Mouse (Mus musculus): Measurements from ENCODE around the gene Ptprcap. TPM values are rescaled to one million over a fixed set of nuclear protein-coding genes. Genes with fewer than 3 reads are reported as not detected.

Gene Ptprcap
- polyA plus RNA-seq, 1 experiment from 2014 or later, result 0.74 TPM

DNA sequence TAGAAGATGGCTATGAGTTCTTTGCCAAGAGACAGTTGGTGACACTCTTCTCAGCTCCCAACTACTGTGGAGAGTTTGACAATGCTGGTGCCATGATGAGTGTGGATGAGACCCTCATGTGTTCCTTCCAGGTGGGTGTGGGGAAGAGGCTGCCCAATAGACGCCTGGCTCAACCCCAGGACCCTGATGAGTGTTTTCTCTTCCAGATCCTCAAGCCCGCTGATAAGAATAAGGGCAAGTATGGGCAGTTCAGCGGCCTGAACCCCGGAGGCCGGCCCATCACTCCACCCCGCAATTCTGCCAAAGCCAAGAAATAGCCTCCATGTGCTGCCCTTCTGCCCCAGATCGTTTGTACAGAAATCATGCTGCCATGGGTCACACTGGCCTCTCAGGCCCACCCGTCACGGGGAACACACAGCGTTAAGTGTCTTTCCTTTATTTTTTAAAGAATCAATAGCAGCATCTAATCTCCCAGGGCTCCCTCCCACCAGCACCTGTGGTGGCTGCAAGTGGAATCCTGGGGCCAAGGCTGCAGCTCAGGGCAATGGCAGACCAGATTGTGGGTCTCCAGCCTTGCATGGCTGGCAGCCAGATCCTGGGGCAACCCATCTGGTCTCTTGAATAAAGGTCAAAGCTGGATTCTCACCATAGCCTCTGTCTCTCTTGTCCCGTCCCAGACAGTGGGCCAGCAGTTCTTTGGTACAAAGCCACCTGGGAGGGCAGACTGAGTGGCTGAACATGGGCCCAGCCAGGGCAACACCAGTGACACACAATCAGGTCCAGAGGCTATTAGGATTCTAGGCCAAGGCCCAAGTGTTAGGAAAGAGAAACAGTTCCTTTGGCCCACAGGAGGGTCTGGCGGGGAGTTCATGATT, 41.6 kb downstream of the Ptprcap start:
- WGBS, result 85% methylated on average over 12 of the region's 12 CpGs
- no peak overlapping the region for H3K9ac ChIP-seq
- H3K9me3 ChIP-seq, result no peaks in the 10 kb centered on the region
- peaks cover 30% of the 10 kb centered on the region for H3K4me1 ChIP-seq
- no peak overlapping the region for H3K4me2 ChIP-seq
- peaks cover 60% of the 10 kb centered on the region for H3K36me3 ChIP-seq (replicated peaks)
- H3K27ac ChIP-seq, result no peak overlapping the region; the same call in 1 of the 2 replicates
- ATAC-seq (ENCODE audit: low FRiP score), result no peak
- no peak overlapping the region for H3K4me3 ChIP-seq (replicated peaks)
- no peaks in the 10 kb centered on the region for H3K27me3 ChIP-seq

DNA sequence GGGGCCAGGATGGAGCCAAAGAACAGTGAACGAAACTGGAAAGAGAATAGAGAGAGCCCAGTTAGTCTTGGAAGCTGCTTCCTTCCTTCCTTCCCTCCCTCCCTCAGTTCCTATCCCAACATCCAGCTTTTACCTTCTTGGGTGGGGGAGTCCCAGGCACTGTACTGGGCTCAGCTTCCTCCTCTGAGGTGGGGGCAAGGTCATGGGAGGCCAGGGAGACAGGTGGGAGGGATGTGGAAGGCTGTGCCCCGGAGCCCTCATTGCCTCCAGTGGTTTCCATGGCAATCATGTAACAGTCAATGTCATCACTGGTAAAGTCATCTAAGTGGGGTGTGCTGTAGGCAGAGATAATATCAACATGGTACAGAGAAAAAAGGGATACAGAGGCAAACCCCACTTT, 42.6 kb downstream of the Ptprcap start:
- H3K27me3 ChIP-seq, result no peaks in the 10 kb centered on the region
- no peak overlapping the region for H3K9ac ChIP-seq
- no peak overlapping the region for H3K4me3 ChIP-seq (replicated peaks)
- peaks cover 41% of the 10 kb centered on the region for H3K4me1 ChIP-seq
- 86% methylated on average over 2 of the region's 2 CpGs for WGBS
- no peaks in the 10 kb centered on the region for H3K9me3 ChIP-seq
- H3K27ac ChIP-seq, result 0 out of 2 replicates have a peak overlapping the region, but pooled peaks have one; percentile 42
- ATAC-seq (ENCODE audit: low FRiP score), result no peak
- H3K4me2 ChIP-seq, result no peak overlapping the region
- H3K36me3 ChIP-seq (replicated peaks), result peaks cover 64% of the 10 kb centered on the region

DNA sequence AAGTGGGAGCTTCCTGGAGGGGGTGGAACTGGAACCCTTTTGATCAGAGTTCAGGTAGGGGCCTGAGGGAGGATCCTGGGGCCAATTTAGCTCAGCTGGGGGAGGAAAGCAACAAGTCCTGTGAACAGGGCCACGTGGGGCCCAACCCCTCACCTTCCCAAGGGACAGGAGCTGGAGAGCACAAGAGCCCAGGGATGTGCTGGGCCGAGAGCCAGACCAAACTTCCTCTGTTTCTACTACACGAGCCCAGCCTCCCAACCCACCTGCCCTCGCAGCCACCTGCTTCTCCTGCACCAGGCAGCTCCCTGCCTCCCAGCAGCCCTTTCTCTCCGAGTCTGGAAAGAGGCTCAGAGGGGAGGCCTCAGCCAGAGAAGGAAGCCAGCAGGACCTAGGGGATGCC, 43.1 kb downstream of the Ptprcap start:
- H3K36me3 ChIP-seq (replicated peaks), result peaks cover 64% of the 10 kb centered on the region
- ATAC-seq (ENCODE audit: low FRiP score), result no peak
- no peak overlapping the region for H3K9ac ChIP-seq

DNA sequence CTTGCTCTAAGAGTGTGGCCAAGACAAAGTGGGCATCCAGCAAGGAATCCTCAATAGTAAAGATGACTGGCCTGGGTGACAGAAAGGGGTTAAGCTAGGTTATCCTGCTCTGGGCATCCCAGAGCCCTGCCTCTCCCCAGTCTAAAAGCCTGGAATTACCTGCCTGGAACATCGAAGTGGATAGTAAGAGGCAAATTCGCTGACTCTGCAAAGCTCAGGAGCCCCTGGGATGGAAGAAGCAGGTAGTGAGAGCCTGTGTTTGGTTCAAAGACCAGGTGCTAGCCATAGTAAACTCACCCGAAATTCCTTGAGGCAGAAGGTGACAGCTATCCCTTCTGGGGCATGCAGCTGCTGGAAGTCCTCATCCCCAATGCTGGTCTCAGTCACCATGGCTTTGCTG, 43.8 kb downstream of the Ptprcap start:
- Histone ChIP-seq H3K4me3 (replicated peaks) (no peak overlapping the region), H3K9ac (no peak overlapping the region), H3K27ac (no peak overlapping the region), H3K36me3 (replicated peaks) (peaks cover 64% of the 10 kb centered on the region), H3K4me1 (peaks cover 41% of the 10 kb centered on the region), H3K9me3 (no peaks in the 10 kb centered on the region), H3K27me3 (no peaks in the 10 kb centered on the region), H3K4me2 (no peak overlapping the region)
- 69% methylated on average over 3 of the region's 3 CpGs for WGBS
- no peak for ATAC-seq (ENCODE audit: low FRiP score)

More for the DNA sequence above, 43.1 kb downstream of the Ptprcap start:
- peak overlapping the region; percentile 48; the same call in 1 of the 2 replicates for H3K27ac ChIP-seq
- 71% methylated on average over 5 of the region's 5 CpGs for WGBS
- no peaks in the 10 kb centered on the region for H3K9me3 ChIP-seq
- no peak overlapping the region for H3K4me3 ChIP-seq (replicated peaks)
- no peaks in the 10 kb centered on the region for H3K27me3 ChIP-seq
- peak overlapping the region; percentile 13; the same call in 1 of the 2 replicates for H3K4me2 ChIP-seq
- H3K4me1 ChIP-seq, result peaks cover 39% of the 10 kb centered on the region

DNA sequence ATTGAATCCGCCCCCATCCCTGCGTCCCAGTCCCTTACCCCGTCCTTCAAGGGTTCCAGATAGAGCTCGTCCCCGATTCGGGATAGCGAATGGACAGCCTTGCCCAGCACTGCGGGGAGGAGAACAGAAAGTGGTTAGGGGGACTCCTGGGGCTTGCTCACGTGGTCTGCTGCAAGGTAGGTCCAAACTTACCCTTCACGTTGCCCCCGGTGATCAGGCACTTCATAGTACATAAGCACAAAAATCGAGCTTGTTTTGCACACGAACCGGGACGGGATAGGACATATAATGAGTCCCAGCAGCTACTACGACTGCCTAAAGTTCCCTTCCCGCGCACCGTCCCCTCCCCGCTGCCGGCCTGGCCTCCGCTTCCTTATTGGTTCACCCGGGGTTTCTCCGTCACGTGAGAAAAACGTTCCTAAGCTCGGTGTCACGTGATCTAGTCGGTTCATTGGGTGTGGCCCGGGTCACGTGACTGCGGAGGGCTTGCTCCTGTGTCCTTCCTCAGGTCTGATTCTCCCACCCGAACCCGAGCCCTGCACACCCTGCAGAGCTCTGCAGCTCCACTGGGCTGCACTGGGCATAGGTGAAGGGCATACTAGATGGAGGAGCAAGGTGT, 48.0 kb downstream of the Ptprcap start, which contains the start of gene Rad9a:
Rad9a (minus strand) TSS at position 372 of the 619 bp plus-strand sequence.
- H3K4me1 ChIP-seq, result peaks cover 20% of the 10 kb centered on the region

DNA sequence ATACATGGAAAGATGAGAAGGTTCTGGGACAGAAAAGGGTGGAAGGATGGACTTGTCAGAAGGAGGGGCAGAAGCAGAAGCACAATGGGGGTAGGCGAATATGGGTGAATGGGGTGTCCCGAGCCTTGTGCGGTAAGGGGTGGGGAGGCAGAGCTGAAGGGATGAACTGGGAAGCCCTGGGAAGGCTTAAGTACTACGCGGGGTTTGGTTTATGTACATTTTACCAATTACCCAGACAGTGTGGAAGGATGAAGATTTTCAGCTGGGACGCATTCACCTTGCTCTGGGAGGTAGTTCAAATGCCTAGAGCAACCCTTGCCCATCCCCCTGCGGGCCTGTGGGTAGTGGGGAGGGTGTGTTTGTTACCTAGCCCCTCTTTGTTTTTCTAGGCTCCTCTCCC, 48.7 kb downstream of the Ptprcap start:
- peaks cover 20% of the 10 kb centered on the region for H3K4me1 ChIP-seq
- 29% methylated on average over 7 of the region's 7 CpGs for WGBS
- H3K36me3 ChIP-seq (replicated peaks), result peaks cover 22% of the 10 kb centered on the region
- H3K27me3 ChIP-seq, result peaks cover 34% of the 10 kb centered on the region
- peak overlapping the region; percentile 71 for H3K9ac ChIP-seq
- H3K9me3 ChIP-seq, result no peaks in the 10 kb centered on the region
- H3K4me3 ChIP-seq (replicated peaks), result peak overlapping the region; percentile 70
- ATAC-seq (ENCODE audit: low FRiP score), result peak; percentile 20
- peak overlapping the region; percentile 88 for H3K4me2 ChIP-seq
- H3K27ac ChIP-seq, result no peak overlapping the region

More for the DNA sequence above, 48.0 kb downstream of the Ptprcap start, which contains the start of gene Rad9a:
- ATAC-seq (ENCODE audit: low FRiP score), result peak; percentile 85
- H3K36me3 ChIP-seq (replicated peaks), result peaks cover 30% of the 10 kb centered on the region
- no peaks in the 10 kb centered on the region for H3K9me3 ChIP-seq
- peak within 1 kb of the TSS; percentile 84 for H3K9ac ChIP-seq
- H3K4me2 ChIP-seq, result peak within 1 kb of the TSS; percentile 88
- WGBS, result under 1% methylated on average over 34 of the region's 34 CpGs
- H3K27me3 ChIP-seq, result peaks cover 31% of the 10 kb centered on the region
- peak within 1 kb of the TSS; percentile 56; the same call in 1 of the 2 replicates for H3K27ac ChIP-seq
- H3K4me3 ChIP-seq (replicated peaks), result peak within 1 kb of the TSS; percentile 70

DNA sequence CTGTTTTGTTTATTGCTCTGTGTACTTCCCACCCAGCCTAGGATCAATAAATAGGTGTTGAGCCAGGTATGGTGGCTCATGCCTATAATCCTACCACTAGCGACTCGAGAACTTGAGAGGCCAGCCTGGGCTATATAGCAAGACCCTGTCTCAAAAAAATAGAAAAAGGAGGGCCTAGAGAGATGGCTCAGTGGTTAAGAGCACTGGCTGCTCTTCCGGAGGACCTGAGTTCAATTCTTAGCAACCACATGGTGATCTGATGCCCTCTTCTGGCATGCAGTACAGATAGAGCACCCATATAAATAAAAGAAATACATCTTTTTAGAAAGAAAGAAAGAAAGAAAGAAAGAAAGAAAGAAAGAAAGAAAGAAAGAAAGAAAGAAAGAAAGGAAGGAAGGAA, 49.7 kb downstream of the Ptprcap start:
- Histone ChIP-seq H3K36me3 (replicated peaks) (peaks cover 15% of the 10 kb centered on the region), H3K4me1 (peaks cover 20% of the 10 kb centered on the region), H3K4me3 (replicated peaks) (no peak overlapping the region), H3K4me2 (no peak overlapping the region), H3K9me3 (no peaks in the 10 kb centered on the region), H3K9ac (no peak overlapping the region), H3K27ac (no peak overlapping the region), H3K27me3 (peaks cover 34% of the 10 kb centered on the region)
- ATAC-seq (ENCODE audit: low FRiP score), result no peak
- WGBS, result 70% methylated on average over 3 of the region's 3 CpGs

DNA sequence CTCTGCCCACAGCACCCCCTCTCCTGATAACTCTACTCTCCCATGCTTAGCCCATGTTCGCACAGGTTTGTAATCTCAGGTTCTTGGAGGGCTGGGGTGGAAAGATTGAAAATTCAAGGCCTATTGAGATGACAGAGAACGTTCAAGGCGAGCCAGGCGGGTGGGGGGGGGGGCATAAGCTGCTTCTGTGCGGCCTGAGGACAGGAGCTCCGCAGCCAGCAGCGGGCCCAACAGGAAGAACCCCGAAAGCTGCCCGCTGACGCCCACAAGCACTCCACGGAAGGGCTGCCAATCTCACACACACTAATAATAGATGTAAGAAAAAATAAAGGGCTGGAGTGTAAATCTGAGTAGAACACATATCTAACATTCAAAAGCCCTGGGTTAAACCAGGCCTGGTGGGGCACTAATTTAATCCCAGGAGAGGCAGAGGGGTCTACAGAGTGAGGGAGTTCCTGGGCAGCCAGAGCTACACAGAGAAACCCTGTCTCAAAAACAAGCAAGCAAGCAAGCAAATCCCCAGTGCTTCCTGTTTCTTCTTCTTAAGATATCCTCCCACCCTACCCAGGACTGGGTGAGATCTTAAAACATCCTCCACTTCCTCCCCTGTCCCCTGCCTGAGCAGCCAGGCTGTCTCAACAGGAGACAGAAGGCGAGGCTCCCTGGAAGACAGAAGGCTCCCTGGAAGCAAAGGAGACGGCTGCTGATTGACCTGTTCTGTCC, 50.4 kb downstream of the Ptprcap start:
- ATAC-seq (ENCODE audit: low FRiP score), result no peak
- no peaks in the 10 kb centered on the region for H3K9me3 ChIP-seq
- H3K9ac ChIP-seq, result no peak overlapping the region
- H3K27ac ChIP-seq, result no peak overlapping the region
- H3K27me3 ChIP-seq, result peaks cover 37% of the 10 kb centered on the region
- 64% methylated on average over 13 of the region's 13 CpGs for WGBS
- H3K36me3 ChIP-seq (replicated peaks), result peaks cover 15% of the 10 kb centered on the region
- peaks cover 20% of the 10 kb centered on the region for H3K4me1 ChIP-seq
- H3K4me3 ChIP-seq (replicated peaks), result no peak overlapping the region
- no peak overlapping the region for H3K4me2 ChIP-seq

DNA sequence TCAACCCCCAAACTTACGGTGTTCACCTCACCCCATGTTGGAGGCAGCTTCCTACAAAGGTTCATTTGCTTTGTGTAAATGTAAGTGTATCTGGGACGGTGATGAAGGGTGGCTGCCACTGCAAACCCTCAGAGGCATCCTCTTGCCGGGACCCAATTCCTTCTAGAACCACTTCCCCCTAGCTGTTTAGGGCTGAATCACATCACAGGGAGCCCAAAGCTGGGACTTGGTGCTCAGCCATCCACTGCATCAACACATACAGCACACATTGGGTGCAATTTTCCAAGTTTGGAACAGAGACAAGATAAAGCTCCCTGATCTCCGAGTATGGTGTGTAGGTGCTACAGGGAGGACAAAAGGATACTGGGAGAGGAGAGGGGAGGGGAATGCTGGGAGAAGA, 51.5 kb downstream of the Ptprcap start:
- no peak overlapping the region for H3K4me3 ChIP-seq (replicated peaks)
- 54% methylated on average over 4 of the region's 4 CpGs for WGBS
- H3K27me3 ChIP-seq, result peaks cover 37% of the 10 kb centered on the region
- H3K4me1 ChIP-seq, result peaks cover 20% of the 10 kb centered on the region
- H3K4me2 ChIP-seq, result no peak overlapping the region
- H3K27ac ChIP-seq, result no peak overlapping the region
- no peaks in the 10 kb centered on the region for H3K9me3 ChIP-seq
- H3K36me3 ChIP-seq (replicated peaks), result peaks cover 5% of the 10 kb centered on the region; the same call in 1 of the 2 replicates
- ATAC-seq (ENCODE audit: low FRiP score), result no peak
- no peak overlapping the region for H3K9ac ChIP-seq

Other genes starting within 250 kb of the Ptprcap start
- 10.3 and 12.4 TPM in 2 replicates for gene Tcirg1, start 246.5 kb upstream of the Ptprcap start, polyA plus RNA-seq (2016; fragmentation: Nextera tagmentation; extraction: Ambion mirVana)
- gene Ndufs8, start 240.8 kb upstream of the Ptprcap start, polyA plus RNA-seq (2016; fragmentation: Nextera tagmentation; extraction: Ambion mirVana), result 166 and 168 TPM in 2 replicates
- gene Aldh3b1, start 223.8 kb upstream of the Ptprcap start, polyA plus RNA-seq (2016; fragmentation: Nextera tagmentation; extraction: Ambion mirVana), result 0.64 and 0.69 TPM in 2 replicates
- gene Unc93b1, start 218.4 kb upstream of the Ptprcap start, polyA plus RNA-seq (2016; fragmentation: Nextera tagmentation; extraction: Ambion mirVana), result 4.8 TPM in 2 replicates
- not detected in 2 replicates for gene Aldh3b3, start 195.0 kb upstream of the Ptprcap start, polyA plus RNA-seq (2016; fragmentation: Nextera tagmentation; extraction: Ambion mirVana)
- gene Aldh3b2, start 181.3 kb upstream of the Ptprcap start, polyA plus RNA-seq (2016; fragmentation: Nextera tagmentation; extraction: Ambion mirVana), result 0.26 and 0.70 TPM in 2 replicates
- 0.58 and 1.4 TPM in 2 replicates for gene Acy3, start 167.0 kb upstream of the Ptprcap start, polyA plus RNA-seq (2016; fragmentation: Nextera tagmentation; extraction: Ambion mirVana)
- not detected in 2 replicates for gene Tbx10, start 160.9 kb upstream of the Ptprcap start, polyA plus RNA-seq (2016; fragmentation: Nextera tagmentation; extraction: Ambion mirVana)
- gene Nudt8, start 153.0 kb upstream of the Ptprcap start, polyA plus RNA-seq (2016; fragmentation: Nextera tagmentation; extraction: Ambion mirVana), result 19.3 and 20.8 TPM in 2 replicates
- 4.1 and 4.3 TPM in 2 replicates for gene Gm49405, start 153.0 kb upstream of the Ptprcap start, polyA plus RNA-seq (2016; fragmentation: Nextera tagmentation; extraction: Ambion mirVana)
- 6.3 TPM in 2 replicates for gene Doc2g, start 150.3 kb upstream of the Ptprcap start, polyA plus RNA-seq (2016; fragmentation: Nextera tagmentation; extraction: Ambion mirVana)
- 186 and 204 TPM in 2 replicates for gene Ndufv1, start 140.8 kb upstream of the Ptprcap start, polyA plus RNA-seq (2016; fragmentation: Nextera tagmentation; extraction: Ambion mirVana)
- 321 and 346 TPM in 2 replicates for gene Gstp1, start 115.6 kb upstream of the Ptprcap start, polyA plus RNA-seq (2016; fragmentation: Nextera tagmentation; extraction: Ambion mirVana)
- gene Gstp2, start 107.6 kb upstream of the Ptprcap start, polyA plus RNA-seq (2016; fragmentation: Nextera tagmentation; extraction: Ambion mirVana), result 1.6 and 5.5 TPM in 2 replicates
- not detected in 2 replicates for gene Gstp3, start 94.0 kb upstream of the Ptprcap start, polyA plus RNA-seq (2016; fragmentation: Nextera tagmentation; extraction: Ambion mirVana)
- gene Cabp2, start 72.0 kb upstream of the Ptprcap start, polyA plus RNA-seq (2016; fragmentation: Nextera tagmentation; extraction: Ambion mirVana), result not detected in 2 replicates
- 70.4 and 73.9 TPM in 2 replicates for gene Cdk2ap2, start 56.4 kb upstream of the Ptprcap start, polyA plus RNA-seq (2016; fragmentation: Nextera tagmentation; extraction: Ambion mirVana)
- 21.5 and 22.9 TPM in 2 replicates for gene Pitpnm1, start 53.6 kb upstream of the Ptprcap start, polyA plus RNA-seq (2016; fragmentation: Nextera tagmentation; extraction: Ambion mirVana)
- 56.4 and 60.7 TPM in 2 replicates for gene Aip, start 27.7 kb upstream of the Ptprcap start, polyA plus RNA-seq (2016; fragmentation: Nextera tagmentation; extraction: Ambion mirVana)
- gene Gpr152, start 13.8 kb upstream of the Ptprcap start, polyA plus RNA-seq (2016; fragmentation: Nextera tagmentation; extraction: Ambion mirVana), result not detected in 2 replicates
- gene Cabp4, start 9.6 kb upstream of the Ptprcap start, polyA plus RNA-seq (2016; fragmentation: Nextera tagmentation; extraction: Ambion mirVana), result 0.09 TPM in 2 replicates
- 125 and 135 TPM in 2 replicates for gene Coro1b, start 5.0 kb upstream of the Ptprcap start, polyA plus RNA-seq (2016; fragmentation: Nextera tagmentation; extraction: Ambion mirVana)
- gene Rps6kb2, start 9.8 kb downstream of the Ptprcap start, polyA plus RNA-seq (2016; fragmentation: Nextera tagmentation; extraction: Ambion mirVana), result 59.5 and 62.5 TPM in 2 replicates
- 3.2 TPM in 2 replicates for gene Carns1, start 21.9 kb downstream of the Ptprcap start, polyA plus RNA-seq (2016; fragmentation: Nextera tagmentation; extraction: Ambion mirVana)
- 0.31 and 0.86 TPM in 2 replicates for gene Tbc1d10c, start 37.7 kb downstream of the Ptprcap start, polyA plus RNA-seq (2016; fragmentation: Nextera tagmentation; extraction: Ambion mirVana)
- 689 and 709 TPM in 2 replicates for gene Ppp1ca, start 38.5 kb downstream of the Ptprcap start, polyA plus RNA-seq (2016; fragmentation: Nextera tagmentation; extraction: Ambion mirVana)
- 38.8 and 42.2 TPM in 2 replicates for gene Rad9a, start 48.1 kb downstream of the Ptprcap start, polyA plus RNA-seq (2016; fragmentation: Nextera tagmentation; extraction: Ambion mirVana)
- gene Clcf1, start 60.6 kb downstream of the Ptprcap start, polyA plus RNA-seq (2016; fragmentation: Nextera tagmentation; extraction: Ambion mirVana), result 0.85 and 1.2 TPM in 2 replicates
- not detected in 2 replicates for gene AC109138.7, start 60.8 kb downstream of the Ptprcap start, polyA plus RNA-seq (2016; fragmentation: Nextera tagmentation; extraction: Ambion mirVana)
- gene Pold4, start 78.3 kb downstream of the Ptprcap start, polyA plus RNA-seq (2016; fragmentation: Nextera tagmentation; extraction: Ambion mirVana), result 11.7 and 13.1 TPM in 2 replicates
- 5.6 and 6.1 TPM in 2 replicates for gene Ssh3, start 115.6 kb downstream of the Ptprcap start, polyA plus RNA-seq (2016; fragmentation: Nextera tagmentation; extraction: Ambion mirVana)
- gene Ankrd13d, start 129.5 kb downstream of the Ptprcap start, polyA plus RNA-seq (2016; fragmentation: Nextera tagmentation; extraction: Ambion mirVana), result 12.6 and 14.2 TPM in 2 replicates
- 18.7 and 19.0 TPM in 2 replicates for gene Grk2, start 152.6 kb downstream of the Ptprcap start, polyA plus RNA-seq (2016; fragmentation: Nextera tagmentation; extraction: Ambion mirVana)
- 57.2 and 61.0 TPM in 2 replicates for gene Kdm2a, start 244.7 kb downstream of the Ptprcap start, polyA plus RNA-seq (2016; fragmentation: Nextera tagmentation; extraction: Ambion mirVana)

Measured in forebrain, embryonic 12.5 days (tissue).